In genomic region chr5:119418486-119418885, GRCm38 (mm10) we compare ENCODE assay signal across 27 mouse cellular contexts.
DNase-seq lines count a peak whose midpoint lies in the region; ATAC-seq and TF ChIP-seq lines count a peak whose summit lies in the region.
"Had no signal": no experiment of that assay in that cellular context is flagged by ENCODE, and none has a peak within 500 bp of the region (broad histone marks: within the 10 kb centered on the region; RNA-seq: fewer than 3 reads in every experiment).

No protein-coding gene starts in this region.

- H3K9me3 ChIP-seq in embryonic facial prominence, embryonic 13.5 days = no peaks in the 10 kb centered on the region
- H3K9me3 ChIP-seq in embryonic facial prominence, embryonic 10.5 days = peaks cover 5% of the 10 kb centered on the region
- H3K9me3 ChIP-seq in lung, embryonic 14.5 days (ENCODE audit: low read depth, low read length) = peaks cover 5% of the 10 kb centered on the region; the same call in 1 of the 2 replicates
- peaks cover 6% of the 10 kb centered on the region; the same call in 1 of the 2 replicates for H3K9me3 ChIP-seq in embryonic facial prominence, embryonic 14.5 days (ENCODE audit: control insufficient read depth, low read length)
- peaks cover 4% of the 10 kb centered on the region; the same call in 1 of the 2 replicates for H3K9me3 ChIP-seq in limb, embryonic 14.5 days (ENCODE audit: control insufficient read depth, low read length)
- no peaks in the 10 kb centered on the region for H3K9me3 ChIP-seq in hindbrain, embryonic 11.5 days (ENCODE audit: control insufficient read depth, low read length)
- H3K9me3 ChIP-seq: forebrain, embryonic 13.5 days; forebrain, embryonic 15.5 days had no signal

- no peak overlapping the region for H3K4me2 ChIP-seq in embryonic facial prominence, embryonic 13.5 days
- no peak overlapping the region for H3K4me2 ChIP-seq in lung, embryonic 14.5 days
- no peak overlapping the region for H3K4me2 ChIP-seq in embryonic facial prominence, embryonic 14.5 days (ENCODE audit: low read depth, low read length)
- H3K4me2 ChIP-seq in limb, embryonic 14.5 days (replicated peaks; ENCODE audit: low read depth, low read length, severe bottlenecking) = no peak overlapping the region
- no peak overlapping the region for H3K4me2 ChIP-seq in hindbrain, embryonic 11.5 days (replicated peaks; ENCODE audit: low read depth, low read length)
- H3K4me2 ChIP-seq: embryonic facial prominence, embryonic 12.5 days; forebrain, embryonic 13.5 days; forebrain, embryonic 15.5 days had no signal

- TF ChIP-seq CTCF in lung, embryonic 14.5 days (IDR thresholded peaks at IDR 0.05; ENCODE audit: low read depth) = no peak

- peak overlapping the region; percentile 71; the same call in 1 of the 2 replicates for H3K27ac ChIP-seq in embryonic facial prominence, embryonic 13.5 days
- no peak overlapping the region for H3K27ac ChIP-seq in embryonic facial prominence, embryonic 10.5 days (replicated peaks)
- H3K27ac ChIP-seq in lung, embryonic 14.5 days (ENCODE audit: low read depth) = peak overlapping the region; percentile 58; the same call in 1 of the 2 replicates
- H3K27ac ChIP-seq in embryonic facial prominence, embryonic 14.5 days (replicated peaks; ENCODE audit: low read depth, low read length) = no peak overlapping the region
- H3K27ac ChIP-seq in limb, embryonic 14.5 days (replicated peaks; ENCODE audit: low read depth, low read length) = no peak overlapping the region
- no peak overlapping the region for H3K27ac ChIP-seq in hindbrain, embryonic 11.5 days (ENCODE audit: low read depth, low read length)
- H3K27ac ChIP-seq: embryonic facial prominence, embryonic 12.5 days; forebrain, embryonic 13.5 days; forebrain, embryonic 15.5 days had no signal

- no peak for DNase-seq in embryonic facial prominence, embryonic 10.5 days (ENCODE audit: low spot score)
- peak; percentile 70 for DNase-seq in lung, embryonic 14.5 days
- DNase-seq in lung, postnatal 4 days = no peak
- DNase-seq in embryonic facial prominence, embryonic 14.5 days (ENCODE audit: low spot score) = peak; percentile 84
- DNase-seq in limb, embryonic 14.5 days (ENCODE audit: low spot score) = peak; percentile 81
- no peak for DNase-seq in hindbrain, embryonic 11.5 days (ENCODE audit: low spot score)
- DNase-seq: adrenal gland, adult 8-10 months; adrenal gland, postnatal 14 days; adrenal gland, postnatal 36 days; B cell, adult 2 months; cerebellum, adult 11-12 months; cerebellum, adult 2 months; cerebellum, adult 9-10 months; cerebellum, postnatal 10 days; cerebellum, postnatal 25 days; embryo, embryonic 11 days; forebrain, postnatal 0 days had no signal

- no peaks in the 10 kb centered on the region for H3K36me3 ChIP-seq in embryonic facial prominence, embryonic 13.5 days
- no peaks in the 10 kb centered on the region for H3K36me3 ChIP-seq in embryonic facial prominence, embryonic 10.5 days (replicated peaks)
- H3K36me3 ChIP-seq in lung, embryonic 14.5 days (ENCODE audit: insufficient read depth) = no peaks in the 10 kb centered on the region
- H3K36me3 ChIP-seq in embryonic facial prominence, embryonic 14.5 days (ENCODE audit: control insufficient read depth, insufficient read depth, low read length) = no peaks in the 10 kb centered on the region
- H3K36me3 ChIP-seq in limb, embryonic 14.5 days (ENCODE audit: control insufficient read depth, insufficient read depth, low read length) = no peaks in the 10 kb centered on the region
- H3K36me3 ChIP-seq in hindbrain, embryonic 11.5 days (ENCODE audit: control insufficient read depth, insufficient read depth, low read length) = no peaks in the 10 kb centered on the region
- H3K36me3 ChIP-seq: embryonic facial prominence, embryonic 12.5 days; forebrain, embryonic 15.5 days; G1E had no signal

- H3K9ac ChIP-seq in embryonic facial prominence, embryonic 13.5 days = no peak overlapping the region
- H3K9ac ChIP-seq in lung, embryonic 14.5 days = no peak overlapping the region
- H3K9ac ChIP-seq in embryonic facial prominence, embryonic 14.5 days (ENCODE audit: low read depth, low read length) = no peak overlapping the region
- no peak overlapping the region for H3K9ac ChIP-seq in limb, embryonic 14.5 days (ENCODE audit: low read depth, low read length, severe bottlenecking)
- H3K9ac ChIP-seq in hindbrain, embryonic 11.5 days (ENCODE audit: low read depth, low read length) = no peak overlapping the region
- H3K9ac ChIP-seq: embryonic facial prominence, embryonic 12.5 days; forebrain, embryonic 13.5 days; forebrain, embryonic 15.5 days; forebrain, postnatal 0 days had no signal

- WGBS in embryonic facial prominence, embryonic 13.5 days = 49% methylated on average over 5 of the region's 5 CpGs
- WGBS in embryonic facial prominence, embryonic 10.5 days = 82% methylated on average over 5 of the region's 5 CpGs
- 29% methylated on average over 5 of the region's 5 CpGs for WGBS in lung, embryonic 14.5 days
- 36% methylated on average over 5 of the region's 5 CpGs for whole genome bisulfite sequencing in embryonic facial prominence, embryonic 14.5 days
- WGBS in limb, embryonic 14.5 days = 22% methylated on average over 5 of the region's 5 CpGs
- WGBS in hindbrain, embryonic 11.5 days = 82% methylated on average over 5 of the region's 5 CpGs

- H3K27me3 ChIP-seq in embryonic facial prominence, embryonic 13.5 days = no peaks in the 10 kb centered on the region
- peaks cover 12% of the 10 kb centered on the region for H3K27me3 ChIP-seq in embryonic facial prominence, embryonic 10.5 days (replicated peaks; ENCODE audit: low read depth, poor library complexity, severe bottlenecking)
- no peaks in the 10 kb centered on the region for H3K27me3 ChIP-seq in lung, embryonic 14.5 days (ENCODE audit: insufficient read depth, low read length)
- no peaks in the 10 kb centered on the region for H3K27me3 ChIP-seq in embryonic facial prominence, embryonic 14.5 days (replicated peaks; ENCODE audit: control insufficient read depth, insufficient read depth, low read length)
- H3K27me3 ChIP-seq in limb, embryonic 14.5 days (ENCODE audit: control insufficient read depth, insufficient read depth, low read length) = no peaks in the 10 kb centered on the region; the same call in 1 of the 2 replicates
- no peaks in the 10 kb centered on the region for H3K27me3 ChIP-seq in hindbrain, embryonic 11.5 days (ENCODE audit: control insufficient read depth, insufficient read depth, low read length)
- H3K27me3 ChIP-seq: CH12.LX; embryonic facial prominence, embryonic 12.5 days; forebrain, embryonic 13.5 days; forebrain, embryonic 15.5 days; Patski had no signal

- no peak overlapping the region for H3K4me3 ChIP-seq in embryonic facial prominence, embryonic 13.5 days
- no peak overlapping the region for H3K4me3 ChIP-seq in embryonic facial prominence, embryonic 10.5 days
- H3K4me3 ChIP-seq in lung, embryonic 14.5 days (ENCODE audit: low read depth, low read length) = no peak overlapping the region
- H3K4me3 ChIP-seq in embryonic facial prominence, embryonic 14.5 days (ENCODE audit: low read depth, low read length) = no peak overlapping the region
- H3K4me3 ChIP-seq in limb, embryonic 14.5 days (replicated peaks; ENCODE audit: low read length) = no peak overlapping the region
- no peak overlapping the region for H3K4me3 ChIP-seq in hindbrain, embryonic 11.5 days (ENCODE audit: low read depth, low read length)
- H3K4me3 ChIP-seq: embryonic facial prominence, embryonic 12.5 days; forebrain, embryonic 13.5 days; forebrain, embryonic 15.5 days had no signal

- H3K4me1 ChIP-seq in embryonic facial prominence, embryonic 13.5 days = peaks cover 34% of the 10 kb centered on the region
- peaks cover 31% of the 10 kb centered on the region for H3K4me1 ChIP-seq in embryonic facial prominence, embryonic 10.5 days
- H3K4me1 ChIP-seq in lung, embryonic 14.5 days (ENCODE audit: insufficient read depth) = peaks cover 8% of the 10 kb centered on the region; the same call in 1 of the 2 replicates
- peaks cover 7% of the 10 kb centered on the region for H3K4me1 ChIP-seq in embryonic facial prominence, embryonic 14.5 days (ENCODE audit: control insufficient read depth, insufficient read depth, low read length)
- peaks cover 23% of the 10 kb centered on the region for H3K4me1 ChIP-seq in limb, embryonic 14.5 days (ENCODE audit: control insufficient read depth, insufficient read depth, low read length)
- no peaks in the 10 kb centered on the region for H3K4me1 ChIP-seq in hindbrain, embryonic 11.5 days (replicated peaks; ENCODE audit: control insufficient read depth, insufficient read depth, low read length)
- H3K4me1 ChIP-seq: forebrain, embryonic 13.5 days; forebrain, embryonic 15.5 days had no signal

- TF ChIP-seq POLR2A in limb, embryonic 14.5 days (IDR thresholded peaks at IDR 0.05; ENCODE audit: borderline replicate concordance, extremely low read depth, insufficient read depth, insufficient read length) = no peak

- no peak for ATAC-seq in embryonic facial prominence, embryonic 13.5 days (ENCODE audit: insufficient number of reproducible peaks, insufficient read depth, low FRiP score, low TSS enrichment, low read depth)
- no peak for ATAC-seq in lung, embryonic 14.5 days (ENCODE audit: insufficient read depth)
- ATAC-seq in embryonic facial prominence, embryonic 14.5 days (ENCODE audit: low read depth) = peak; percentile 15; the same call in 1 of the 2 replicates
- peak; percentile 71 for ATAC-seq in limb, embryonic 14.5 days (ENCODE audit: low FRiP score, low read depth)
- no peak for ATAC-seq in inflammation-experienced regulatory T-cells, adult 6 months
- ATAC-seq in hindbrain, embryonic 11.5 days (ENCODE audit: low FRiP score) = no peak
- ATAC-seq: activated CD4-positive, CD25-positive, alpha-beta regulatory T cell, adult 4 months; CD4-positive, CD25-positive, alpha-beta regulatory T cell, adult 4 months; forebrain, embryonic 13.5 days; forebrain, embryonic 15.5 days; forebrain, postnatal 0 days; Patski had no signal

Comparison
In these comparisons a context has a peak if more than half of its experiments do, and no peak if none do; other contexts are left out.
1. ATAC-seq: peak in embryonic facial prominence, embryonic 14.5 days (single experiment) and limb, embryonic 14.5 days (single experiment); none in embryonic facial prominence, embryonic 13.5 days (single experiment), lung, embryonic 14.5 days (single experiment), inflammation-experienced regulatory T-cells, adult 6 months (single experiment) and hindbrain, embryonic 11.5 days (single experiment).
2. H3K27ac ChIP-seq: peak in embryonic facial prominence, embryonic 13.5 days (single experiment) and lung, embryonic 14.5 days (single experiment); none in embryonic facial prominence, embryonic 10.5 days (single experiment), embryonic facial prominence, embryonic 14.5 days (single experiment), limb, embryonic 14.5 days (single experiment) and hindbrain, embryonic 11.5 days (single experiment).
3. DNase-seq: peak in lung, embryonic 14.5 days (single experiment), embryonic facial prominence, embryonic 14.5 days (single experiment) and limb, embryonic 14.5 days (single experiment); none in embryonic facial prominence, embryonic 10.5 days (single experiment), lung, postnatal 4 days (0 of 2) and hindbrain, embryonic 11.5 days (single experiment).